Mouse (Mus musculus): Measurements from ENCODE around the gene Arfip2. TPM values are rescaled to one million over a fixed set of nuclear protein-coding genes. Genes with fewer than 3 reads are reported as not detected.

The Arfip2 gene
- polyA plus RNA-seq, 1 experiment from 2014 or later: 7.4 TPM

DNA sequence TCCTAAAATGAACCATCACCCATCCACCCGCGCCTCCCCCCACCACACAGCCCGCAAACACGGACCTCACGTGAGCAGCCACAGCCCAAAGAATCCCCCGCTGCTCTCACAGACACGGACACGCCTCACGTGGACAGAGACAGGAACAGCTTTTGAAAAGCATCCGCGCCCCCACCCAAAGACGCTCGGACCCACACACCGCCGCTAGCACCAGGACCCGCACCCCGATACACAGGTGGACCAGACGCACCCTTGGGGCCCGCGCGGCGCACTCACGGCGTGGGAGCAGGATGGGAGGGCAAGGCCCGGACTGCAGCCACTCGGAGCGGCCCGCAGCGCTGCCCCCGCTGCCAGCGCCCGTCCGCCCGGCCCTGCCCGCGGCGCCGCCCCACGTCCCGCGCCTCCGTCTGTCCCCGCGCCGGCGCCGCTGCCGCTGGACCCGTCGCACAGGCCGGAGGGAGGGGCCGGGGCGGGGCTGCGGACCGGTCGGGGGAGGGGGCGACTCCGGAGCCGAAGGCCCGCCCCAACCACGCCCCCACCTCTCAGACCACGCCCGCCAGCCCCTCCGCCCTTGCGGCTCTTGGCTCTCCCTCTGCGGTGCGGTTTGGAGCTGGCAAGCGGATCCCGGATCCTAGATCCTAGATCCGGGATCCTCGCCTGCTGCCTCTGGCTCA is 7.0 kb downstream of the Arfip2 start, which contains the start of gene Trim3:
Trim3 (minus strand) TSS at position 445 of the 674 bp plus-strand sequence.
- Histone ChIP-seq H3K27ac (ENCODE audit: low read depth) (no peak within 1 kb of the TSS), H3K4me2 (ENCODE audit: low read depth, low read length) (peak within 1 kb of the TSS; percentile 97), H3K27me3 (ENCODE audit: insufficient read depth, low read length) (no peaks in the 10 kb centered on the region), H3K4me3 (ENCODE audit: low read depth, low read length) (peak within 1 kb of the TSS; percentile 71), H3K4me1 (ENCODE audit: insufficient read depth) (peaks cover 5% of the 10 kb centered on the region), H3K9me3 (ENCODE audit: low read length) (no peaks in the 10 kb centered on the region), H3K9ac (replicated peaks) (peak within 1 kb of the TSS; percentile 74), H3K36me3 (replicated peaks; ENCODE audit: insufficient read depth, low read length) (peaks cover 18% of the 10 kb centered on the region)
- under 1% methylated on average over 70 of the region's 71 CpGs for WGBS (ENCODE audit: insufficient replicate concordance)
- TF ChIP-seq CTCF (IDR thresholded peaks at IDR 0.05; ENCODE audit: low read depth) (no peak), EP300 (IDR thresholded peaks at IDR 0.05; ENCODE audit: low read depth) (no peak)
- DNase-seq (peak; percentile 91), ATAC-seq (peak; percentile 95)

DNA sequence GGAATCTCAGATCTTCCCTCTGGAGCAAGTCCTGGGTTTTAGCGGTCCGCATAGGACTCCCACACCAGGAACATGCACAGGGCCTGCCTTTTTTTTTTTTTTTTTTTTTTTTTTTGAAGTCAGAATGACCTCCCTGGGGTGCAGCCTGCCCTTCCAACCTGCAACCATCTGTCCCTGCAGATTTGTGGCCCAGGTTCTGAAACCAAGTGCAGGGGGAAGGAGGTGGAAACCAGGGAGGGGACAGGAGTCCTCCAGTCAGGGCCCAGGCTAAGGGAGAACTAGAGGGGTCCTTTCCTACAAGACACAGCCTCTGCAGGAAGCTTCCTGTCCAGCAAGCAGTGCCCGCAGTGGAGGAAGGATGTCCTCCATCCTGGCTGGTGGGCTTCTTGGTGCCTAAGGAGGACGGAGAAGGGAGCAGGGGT is 7.7 kb downstream of the Arfip2 start:
- Histone ChIP-seq H3K36me3 (replicated peaks; ENCODE audit: insufficient read depth, low read length) (peaks cover 13% of the 10 kb centered on the region), H3K27ac (ENCODE audit: low read depth) (no peak overlapping the region), H3K4me2 (ENCODE audit: low read depth, low read length) (peak overlapping the region; percentile 97), H3K27me3 (ENCODE audit: insufficient read depth, low read length) (no peaks in the 10 kb centered on the region), H3K9me3 (ENCODE audit: low read length) (no peaks in the 10 kb centered on the region), H3K4me3 (ENCODE audit: low read depth, low read length) (peak overlapping the region; percentile 71), H3K9ac (replicated peaks) (peak overlapping the region; percentile 74; the same call in 1 of the 2 replicates), H3K4me1 (ENCODE audit: insufficient read depth) (peaks cover 5% of the 10 kb centered on the region)
- DNase-seq (no peak), ATAC-seq (no peak)
- no peak for TF ChIP-seq EP300 (IDR thresholded peaks at IDR 0.05; ENCODE audit: low read depth)
- TF ChIP-seq CTCF (IDR thresholded peaks at IDR 0.05; ENCODE audit: low read depth): no peak
- WGBS (ENCODE audit: insufficient replicate concordance): 32% methylated on average over 4 of the region's 4 CpGs

GRCm38 (mm10) chr7:105628633-105629032 is 11.6 kb downstream of the Arfip2 start:
- DNase-seq (no peak), ATAC-seq (no peak)
- Histone ChIP-seq H3K27ac (ENCODE audit: low read depth) (no peak overlapping the region), H3K4me1 (ENCODE audit: insufficient read depth) (peaks cover under 1% of the 10 kb centered on the region; the same call in 1 of the 2 replicates), H3K4me3 (ENCODE audit: low read depth, low read length) (no peak overlapping the region), H3K27me3 (ENCODE audit: insufficient read depth, low read length) (no peaks in the 10 kb centered on the region), H3K9me3 (ENCODE audit: low read length) (no peaks in the 10 kb centered on the region), H3K9ac (replicated peaks) (no peak overlapping the region), H3K4me2 (ENCODE audit: low read depth, low read length) (no peak overlapping the region), H3K36me3 (replicated peaks; ENCODE audit: insufficient read depth, low read length) (no peaks in the 10 kb centered on the region)
- WGBS (ENCODE audit: insufficient replicate concordance): 35% methylated on average over 3 of the region's 3 CpGs
- TF ChIP-seq CTCF (IDR thresholded peaks at IDR 0.05; ENCODE audit: low read depth): no peak
- no peak for TF ChIP-seq EP300 (IDR thresholded peaks at IDR 0.05; ENCODE audit: low read depth)

GRCm38 (mm10) chr7:105625397-105625796 is 14.8 kb downstream of the Arfip2 start:
- 79% methylated on average over 6 of the region's 6 CpGs for WGBS (ENCODE audit: insufficient replicate concordance)
- no peak overlapping the region for H3K27ac ChIP-seq (ENCODE audit: low read depth)
- H3K36me3 ChIP-seq (replicated peaks; ENCODE audit: insufficient read depth, low read length): 0 out of 2 replicates have a peak, but pooled peaks cover under 1% of the 10 kb centered on the region
- TF ChIP-seq EP300 (IDR thresholded peaks at IDR 0.05; ENCODE audit: low read depth) (no peak), CTCF (IDR thresholded peaks at IDR 0.05; ENCODE audit: low read depth) (no peak)
- H3K27me3 ChIP-seq (ENCODE audit: insufficient read depth, low read length): no peaks in the 10 kb centered on the region
- H3K4me3 ChIP-seq (ENCODE audit: low read depth, low read length): no peak overlapping the region
- H3K9me3 ChIP-seq (ENCODE audit: low read length): no peaks in the 10 kb centered on the region
- H3K9ac ChIP-seq (replicated peaks): no peak overlapping the region
- ATAC-seq (no peak), DNase-seq (no peak)
- H3K4me2 ChIP-seq (ENCODE audit: low read depth, low read length): no peak overlapping the region
- H3K4me1 ChIP-seq (ENCODE audit: insufficient read depth): no peaks in the 10 kb centered on the region

- Histone ChIP-seq H3K4me3 (ENCODE audit: low read depth, low read length) (no peak overlapping the region), H3K27me3 (ENCODE audit: insufficient read depth, low read length) (no peaks in the 10 kb centered on the region), H3K4me1 (ENCODE audit: insufficient read depth) (no peaks in the 10 kb centered on the region), H3K9ac (replicated peaks) (no peak overlapping the region), H3K4me2 (ENCODE audit: low read depth, low read length) (no peak overlapping the region), H3K27ac (ENCODE audit: low read depth) (no peak overlapping the region), H3K9me3 (ENCODE audit: low read length) (no peaks in the 10 kb centered on the region), H3K36me3 (replicated peaks; ENCODE audit: insufficient read depth, low read length) (peaks cover 12% of the 10 kb centered on the region)
- 76% methylated on average over 8 of the region's 8 CpGs for whole genome bisulfite sequencing (ENCODE audit: insufficient replicate concordance)
- ATAC-seq: no peak
- TF ChIP-seq EP300 (IDR thresholded peaks at IDR 0.05; ENCODE audit: low read depth): no peak
- no peak for TF ChIP-seq CTCF (IDR thresholded peaks at IDR 0.05; ENCODE audit: low read depth)
- DNase-seq: no peak
Measured at GRCm38 (mm10) chr7:105621646-105622292, 18.4 kb downstream of the Arfip2 start.

- DNase-seq: no peak
- TF ChIP-seq EP300 (IDR thresholded peaks at IDR 0.05; ENCODE audit: low read depth): no peak
- TF ChIP-seq CTCF (IDR thresholded peaks at IDR 0.05; ENCODE audit: low read depth): no peak
- H3K4me3 ChIP-seq (ENCODE audit: low read depth, low read length): no peak overlapping the region
- H3K4me2 ChIP-seq (ENCODE audit: low read depth, low read length): no peak overlapping the region
- no peak overlapping the region for H3K9ac ChIP-seq (replicated peaks)
- ATAC-seq: no peak
- no peaks in the 10 kb centered on the region for H3K4me1 ChIP-seq (ENCODE audit: insufficient read depth)
- 72% methylated on average over 4 of the region's 4 CpGs for WGBS (ENCODE audit: insufficient replicate concordance)
- no peaks in the 10 kb centered on the region for H3K9me3 ChIP-seq (ENCODE audit: low read length)
- no peaks in the 10 kb centered on the region for H3K27me3 ChIP-seq (ENCODE audit: insufficient read depth, low read length)
- peaks cover 13% of the 10 kb centered on the region for H3K36me3 ChIP-seq (replicated peaks; ENCODE audit: insufficient read depth, low read length)
- H3K27ac ChIP-seq (ENCODE audit: low read depth): no peak overlapping the region
Measured at GRCm38 (mm10) chr7:105621053-105621452, 19.2 kb downstream of the Arfip2 start.
